Mouse (Mus musculus): ENCODE measurements at regions not wholly inside any gene's neighbourhood (a gene's known extent, or its start where the extent isn't known, plus 50 kb on each side); places are given as distances from the start of the nearest gene placed in this dataset.
A peak's percentile ranks its signal among the peaks of the same experiment; 100 is the strongest.

DNA sequence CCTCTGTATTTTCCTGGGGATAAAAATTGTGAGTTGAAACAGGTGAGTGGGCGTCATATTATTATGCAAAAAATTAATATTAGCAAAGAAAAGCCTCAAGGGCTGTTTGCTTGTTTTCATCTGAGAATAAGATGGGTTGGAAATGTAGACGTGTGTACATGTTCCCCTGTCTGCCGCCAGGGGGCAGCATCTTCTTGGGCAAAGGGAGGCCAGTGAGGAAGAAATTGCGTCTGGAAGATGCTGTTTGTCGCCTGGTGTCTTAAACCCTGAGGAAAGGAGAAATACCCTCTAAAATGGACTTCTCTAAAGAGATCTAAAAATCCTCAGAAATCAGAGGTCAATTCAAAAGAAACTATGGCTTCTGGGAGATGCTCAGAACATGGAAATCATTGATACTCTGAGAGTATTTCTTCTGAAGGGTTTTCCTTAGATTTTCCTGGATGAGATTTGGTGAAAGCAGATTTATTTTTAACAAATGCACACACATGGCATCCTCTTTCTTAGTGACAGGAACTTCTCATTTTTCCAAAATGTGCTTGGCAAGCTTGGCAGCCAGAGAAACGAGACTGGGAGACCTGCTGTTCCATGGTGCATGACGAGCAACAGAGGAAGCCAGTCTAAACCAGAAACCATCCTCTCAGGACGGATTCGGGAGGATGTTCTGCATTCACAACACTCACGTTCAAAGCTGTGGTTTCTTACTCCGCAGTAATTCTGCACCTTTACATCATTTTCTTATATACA is 222.8 kb upstream of the Btbd3 start:
- H3K9ac ChIP-seq (ENCODE audit: low read depth, poor library complexity, severe bottlenecking), result no peak overlapping the region
- H3K9me3 ChIP-seq (replicated peaks; ENCODE audit: control insufficient read depth, insufficient read depth, low read length, poor library complexity, severe bottlenecking), result peaks cover 4% of the 10 kb centered on the region; the same call in 1 of the 2 replicates
- TF ChIP-seq CTCF (IDR thresholded peaks at IDR 0.05; ENCODE audit: low read depth, low read length), result peak; percentile 86
- TF ChIP-seq EP300 (IDR thresholded peaks at IDR 0.05; ENCODE audit: insufficient read depth, low read depth, low read length), result no peak
- no peak for TF ChIP-seq POLR2A (IDR thresholded peaks at IDR 0.05; ENCODE audit: insufficient read depth, low read length)
- no peak overlapping the region for H3K4me3 ChIP-seq (ENCODE audit: low read depth, low read length)
- no peaks in the 10 kb centered on the region for H3K4me1 ChIP-seq (ENCODE audit: control insufficient read depth, insufficient read depth, low read length)
- H3K27me3 ChIP-seq (ENCODE audit: control insufficient read depth, insufficient read depth, low read length, poor library complexity, severe bottlenecking), result no peaks in the 10 kb centered on the region
- H3K36me3 ChIP-seq (ENCODE audit: control insufficient read depth, insufficient read depth, low read length, poor library complexity, severe bottlenecking), result no peaks in the 10 kb centered on the region
- H3K27ac ChIP-seq (ENCODE audit: insufficient read depth, low read length), result no peak overlapping the region

DNA sequence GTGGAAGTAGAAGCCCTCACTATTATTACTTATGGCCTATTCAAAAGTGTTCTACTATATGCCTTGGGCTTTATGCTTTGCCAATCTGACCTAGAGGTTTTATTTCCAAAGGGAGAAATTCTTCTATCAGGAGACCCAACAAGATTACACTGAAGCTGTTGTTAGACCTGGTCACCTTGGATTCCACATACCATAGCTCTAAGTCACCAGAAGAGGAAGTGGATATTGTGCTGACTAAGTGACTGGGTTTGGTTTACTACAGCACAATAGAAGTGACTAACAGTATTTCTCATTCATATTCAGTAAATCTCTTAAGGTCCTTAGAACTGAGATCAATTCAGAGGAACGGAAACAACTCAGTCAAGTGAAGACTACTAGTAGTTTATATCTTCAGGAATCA is 229.0 kb upstream of the Btbd3 start:
- Histone ChIP-seq H3K9ac (ENCODE audit: low read depth, poor library complexity, severe bottlenecking) (no peak overlapping the region), H3K36me3 (ENCODE audit: control insufficient read depth, insufficient read depth, low read length, poor library complexity, severe bottlenecking) (no peaks in the 10 kb centered on the region), H3K27me3 (ENCODE audit: control insufficient read depth, insufficient read depth, low read length, poor library complexity, severe bottlenecking) (no peaks in the 10 kb centered on the region), H3K27ac (ENCODE audit: insufficient read depth, low read length) (no peak overlapping the region), H3K4me3 (ENCODE audit: low read depth, low read length) (no peak overlapping the region), H3K9me3 (replicated peaks; ENCODE audit: control insufficient read depth, insufficient read depth, low read length, poor library complexity, severe bottlenecking) (no peaks in the 10 kb centered on the region), H3K4me1 (ENCODE audit: control insufficient read depth, insufficient read depth, low read length) (no peaks in the 10 kb centered on the region)
- no peak for TF ChIP-seq POLR2A (IDR thresholded peaks at IDR 0.05; ENCODE audit: insufficient read depth, low read length)
- no peak for TF ChIP-seq CTCF (IDR thresholded peaks at IDR 0.05; ENCODE audit: low read depth, low read length)
- no peak for TF ChIP-seq EP300 (IDR thresholded peaks at IDR 0.05; ENCODE audit: insufficient read depth, low read depth, low read length)

DNA sequence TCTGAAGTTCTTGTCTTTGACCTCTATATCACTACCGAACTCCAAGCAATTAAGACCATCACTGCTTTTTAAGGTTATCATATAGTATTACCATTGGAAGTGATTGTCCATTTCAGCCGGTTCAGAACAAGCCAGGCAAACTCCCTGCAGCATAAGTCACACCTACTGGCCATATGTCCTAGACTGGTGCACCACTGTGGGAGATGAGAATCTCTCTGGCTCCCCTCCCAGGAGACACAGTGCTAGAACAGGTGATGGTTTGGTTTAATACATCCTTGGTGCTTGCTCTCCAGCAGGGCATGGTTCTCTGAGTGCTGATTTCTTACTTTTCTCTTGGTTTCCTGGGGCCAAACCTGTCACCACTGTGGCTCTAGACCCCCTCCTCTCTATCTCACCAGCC is 232.8 kb upstream of the Btbd3 start:
- no peaks in the 10 kb centered on the region for H3K4me1 ChIP-seq (ENCODE audit: control insufficient read depth, insufficient read depth, low read length)
- TF ChIP-seq POLR2A (IDR thresholded peaks at IDR 0.05; ENCODE audit: insufficient read depth, low read length) (no peak), EP300 (IDR thresholded peaks at IDR 0.05; ENCODE audit: insufficient read depth, low read depth, low read length) (no peak), CTCF (IDR thresholded peaks at IDR 0.05; ENCODE audit: low read depth, low read length) (no peak)
- H3K36me3 ChIP-seq (ENCODE audit: control insufficient read depth, insufficient read depth, low read length, poor library complexity, severe bottlenecking), result no peaks in the 10 kb centered on the region
- H3K4me3 ChIP-seq (ENCODE audit: low read depth, low read length), result no peak overlapping the region
- no peak overlapping the region for H3K27ac ChIP-seq (ENCODE audit: insufficient read depth, low read length)
- H3K27me3 ChIP-seq (ENCODE audit: control insufficient read depth, insufficient read depth, low read length, poor library complexity, severe bottlenecking), result no peaks in the 10 kb centered on the region
- no peaks in the 10 kb centered on the region for H3K9me3 ChIP-seq (replicated peaks; ENCODE audit: control insufficient read depth, insufficient read depth, low read length, poor library complexity, severe bottlenecking)
- H3K9ac ChIP-seq (ENCODE audit: low read depth, poor library complexity, severe bottlenecking), result no peak overlapping the region

DNA sequence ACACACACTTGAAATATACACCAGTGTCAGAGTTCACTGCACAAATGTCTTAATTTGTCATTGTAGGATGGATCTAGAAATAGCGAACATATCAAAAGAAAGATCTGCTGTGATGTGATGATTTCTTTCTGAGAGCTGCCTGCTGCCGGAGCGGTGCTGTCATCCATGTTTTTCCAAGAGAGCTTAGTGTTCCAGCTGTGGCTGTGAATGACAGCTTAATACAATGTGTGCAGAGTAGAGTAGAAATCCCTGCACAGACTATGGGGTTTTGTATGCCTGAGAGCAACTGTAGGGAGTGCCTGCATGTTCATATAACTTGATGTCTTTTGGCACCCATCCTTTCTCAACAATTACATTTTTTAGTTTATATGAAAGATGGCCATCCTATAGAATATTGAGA is 274.6 kb upstream of the Btbd3 start:
- no peak for TF ChIP-seq POLR2A (IDR thresholded peaks at IDR 0.05; ENCODE audit: insufficient read depth, low read length)
- no peak for TF ChIP-seq EP300 (IDR thresholded peaks at IDR 0.05; ENCODE audit: insufficient read depth, low read depth, low read length)
- TF ChIP-seq CTCF (IDR thresholded peaks at IDR 0.05; ENCODE audit: low read depth, low read length), result no peak
- H3K9me3 ChIP-seq (replicated peaks; ENCODE audit: control insufficient read depth, insufficient read depth, low read length, poor library complexity, severe bottlenecking), result no peaks in the 10 kb centered on the region

DNA sequence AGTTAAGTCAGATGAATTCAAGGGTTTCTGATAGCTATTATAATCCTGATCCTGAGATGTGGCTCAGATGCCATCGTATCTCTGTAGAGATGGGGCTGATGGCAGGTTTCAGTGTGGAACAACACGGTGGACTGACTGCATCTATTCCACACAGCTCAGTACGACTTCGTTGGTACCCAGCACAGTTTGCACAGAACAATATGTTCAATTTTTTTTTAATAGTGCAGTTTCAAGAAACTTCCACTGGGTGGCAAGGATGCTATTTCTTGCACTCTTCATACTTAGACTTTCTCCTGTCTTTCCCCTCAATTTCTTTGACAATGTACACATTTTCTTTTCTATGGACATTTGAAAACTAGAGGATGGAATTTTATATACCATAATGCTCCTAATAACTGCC is 278.6 kb upstream of the Btbd3 start:
- H3K4me1 ChIP-seq (ENCODE audit: control insufficient read depth, insufficient read depth, low read length), result no peaks in the 10 kb centered on the region
- no peaks in the 10 kb centered on the region for H3K9me3 ChIP-seq (replicated peaks; ENCODE audit: control insufficient read depth, insufficient read depth, low read length, poor library complexity, severe bottlenecking)
- TF ChIP-seq EP300 (IDR thresholded peaks at IDR 0.05; ENCODE audit: insufficient read depth, low read depth, low read length) (no peak), CTCF (IDR thresholded peaks at IDR 0.05; ENCODE audit: low read depth, low read length) (no peak), POLR2A (IDR thresholded peaks at IDR 0.05; ENCODE audit: insufficient read depth, low read length) (no peak)
- no peaks in the 10 kb centered on the region for H3K36me3 ChIP-seq (ENCODE audit: control insufficient read depth, insufficient read depth, low read length, poor library complexity, severe bottlenecking)
- no peaks in the 10 kb centered on the region for H3K27me3 ChIP-seq (ENCODE audit: control insufficient read depth, insufficient read depth, low read length, poor library complexity, severe bottlenecking)
- H3K9ac ChIP-seq (ENCODE audit: low read depth, poor library complexity, severe bottlenecking), result no peak overlapping the region
- H3K4me3 ChIP-seq (ENCODE audit: low read depth, low read length), result no peak overlapping the region
- no peak overlapping the region for H3K27ac ChIP-seq (ENCODE audit: insufficient read depth, low read length)

More for the DNA sequence above, 274.6 kb upstream of the Btbd3 start:
- Histone ChIP-seq H3K27ac (ENCODE audit: insufficient read depth, low read length) (no peak overlapping the region), H3K4me3 (ENCODE audit: low read depth, low read length) (no peak overlapping the region), H3K36me3 (ENCODE audit: control insufficient read depth, insufficient read depth, low read length, poor library complexity, severe bottlenecking) (no peaks in the 10 kb centered on the region), H3K4me1 (ENCODE audit: control insufficient read depth, insufficient read depth, low read length) (no peaks in the 10 kb centered on the region), H3K9ac (ENCODE audit: low read depth, poor library complexity, severe bottlenecking) (no peak overlapping the region), H3K27me3 (ENCODE audit: control insufficient read depth, insufficient read depth, low read length, poor library complexity, severe bottlenecking) (no peaks in the 10 kb centered on the region)

DNA sequence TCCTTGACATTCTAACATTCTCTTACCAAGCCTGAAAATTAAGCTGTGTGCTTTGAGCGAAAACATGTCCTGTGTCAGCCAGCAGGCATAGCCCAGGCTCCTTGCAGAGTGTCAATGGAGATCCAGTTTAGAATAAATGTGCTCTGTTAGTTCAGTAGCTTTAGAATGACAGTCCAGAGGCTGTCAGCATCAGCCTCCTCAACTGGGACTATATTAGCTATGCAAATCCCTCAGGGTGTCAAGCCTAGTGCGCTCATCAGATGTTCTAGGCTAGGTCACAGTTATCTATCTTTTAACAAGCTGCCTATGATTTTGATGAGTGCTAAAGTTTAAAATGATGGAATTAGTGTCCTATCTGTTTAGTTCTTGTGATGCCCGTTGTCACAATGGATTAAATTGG is 281.7 kb upstream of the Btbd3 start:
- H3K9ac ChIP-seq (ENCODE audit: low read depth, poor library complexity, severe bottlenecking), result no peak overlapping the region
- TF ChIP-seq CTCF (IDR thresholded peaks at IDR 0.05; ENCODE audit: low read depth, low read length) (no peak), EP300 (IDR thresholded peaks at IDR 0.05; ENCODE audit: insufficient read depth, low read depth, low read length) (no peak), POLR2A (IDR thresholded peaks at IDR 0.05; ENCODE audit: insufficient read depth, low read length) (no peak)
- no peaks in the 10 kb centered on the region for H3K36me3 ChIP-seq (ENCODE audit: control insufficient read depth, insufficient read depth, low read length, poor library complexity, severe bottlenecking)
- no peak overlapping the region for H3K27ac ChIP-seq (ENCODE audit: insufficient read depth, low read length)
- H3K4me1 ChIP-seq (ENCODE audit: control insufficient read depth, insufficient read depth, low read length), result no peaks in the 10 kb centered on the region
- no peak overlapping the region for H3K4me3 ChIP-seq (ENCODE audit: low read depth, low read length)
- H3K27me3 ChIP-seq (ENCODE audit: control insufficient read depth, insufficient read depth, low read length, poor library complexity, severe bottlenecking), result no peaks in the 10 kb centered on the region
- H3K9me3 ChIP-seq (replicated peaks; ENCODE audit: control insufficient read depth, insufficient read depth, low read length, poor library complexity, severe bottlenecking), result no peaks in the 10 kb centered on the region
